ENCODE assay signal across 11 mouse cellular contexts in the genomic region with DNA sequence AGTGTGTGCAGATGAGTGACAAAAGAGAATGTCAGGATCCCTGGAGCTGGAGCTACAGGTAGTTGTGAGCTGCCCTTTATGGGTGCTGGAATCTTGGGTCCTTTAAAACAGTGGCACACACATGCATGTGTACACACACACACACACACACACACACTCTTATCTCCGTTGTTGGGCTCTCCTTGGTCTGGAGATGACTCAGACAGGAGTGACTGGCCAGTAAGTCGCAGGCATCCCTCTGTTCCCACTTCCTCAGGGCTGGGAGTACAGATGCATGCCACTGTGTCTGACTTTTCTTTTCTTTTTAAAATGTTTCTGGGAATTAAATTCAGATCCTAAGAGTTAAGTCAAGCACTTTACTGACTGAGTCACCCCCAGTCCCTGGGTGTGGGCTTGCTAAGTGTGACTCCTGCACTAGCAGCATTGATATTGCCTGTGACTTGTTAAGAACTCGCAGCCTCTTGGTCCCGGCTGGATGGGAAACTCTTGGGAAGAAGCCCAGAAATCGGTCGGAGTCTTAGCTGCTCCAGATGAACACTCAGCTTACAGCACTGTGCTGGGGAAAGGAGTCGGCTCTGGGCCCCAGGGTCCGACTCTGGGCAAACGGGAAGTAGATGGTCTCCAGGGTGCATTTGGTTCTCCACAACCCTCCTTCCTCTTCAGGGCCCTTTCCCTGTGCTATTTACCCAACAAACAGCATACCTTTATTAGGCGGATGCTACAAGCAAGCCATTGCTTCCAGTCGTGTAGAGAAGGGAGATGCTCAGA.
A peak's percentile ranks its signal among the peaks of the same experiment; 100 is the strongest.
DNase-seq lines count a peak whose midpoint lies in the region; ATAC-seq and TF ChIP-seq lines count a peak whose summit lies in the region.
"Had no signal": no experiment of that assay in that cellular context is flagged by ENCODE, and none has a peak within 500 bp of the region (broad histone marks: within the 10 kb centered on the region; RNA-seq: fewer than 3 reads in every experiment).

No protein-coding gene starts in this region.

- H3K79me2 ChIP-seq in MEL (ENCODE audit: control insufficient read depth, insufficient read depth, low read length, poor library complexity): no peaks in the 10 kb centered on the region

- H3K4me3 ChIP-seq in forebrain, embryonic 10.5 days: no peak overlapping the region
- no peak overlapping the region for H3K4me3 ChIP-seq in forebrain, postnatal 0 days (ENCODE audit: low read depth, low read length)
- no peak overlapping the region for H3K4me3 ChIP-seq in MEL (ENCODE audit: control insufficient read depth in 1 of 2, insufficient read depth in 1 of 2, low read depth in 2 of 2, low read length in 2 of 2)
- no peak overlapping the region for H3K4me3 ChIP-seq in liver, embryonic 11.5 days (ENCODE audit: low read depth, low read length)
- H3K4me3 ChIP-seq: embryonic facial prominence, embryonic 15.5 days; hindbrain, embryonic 15.5 days had no signal

- no peak overlapping the region for H3K4me2 ChIP-seq in forebrain, postnatal 0 days (ENCODE audit: low read depth)
- no peak overlapping the region for H3K4me2 ChIP-seq in liver, embryonic 11.5 days
- H3K4me2 ChIP-seq: hindbrain, embryonic 15.5 days had no signal

- H3K9me3 ChIP-seq in forebrain, embryonic 10.5 days: no peaks in the 10 kb centered on the region
- H3K9me3 ChIP-seq in forebrain, postnatal 0 days (ENCODE audit: low read length): no peaks in the 10 kb centered on the region
- no peaks in the 10 kb centered on the region for H3K9me3 ChIP-seq in MEL (replicated peaks; ENCODE audit: insufficient read depth, low read length)
- H3K9me3 ChIP-seq in liver, embryonic 11.5 days (ENCODE audit: control insufficient read depth, low read length): no peaks in the 10 kb centered on the region
- H3K9me3 ChIP-seq: embryonic facial prominence, embryonic 15.5 days; hindbrain, embryonic 15.5 days had no signal

- no peak for ATAC-seq in forebrain, postnatal 0 days
- ATAC-seq in megakaryocyte, adult 5-6 weeks (ENCODE audit: poor library complexity, severe bottlenecking): peak; percentile 78
- no peak for ATAC-seq in liver, embryonic 11.5 days (replicated peaks; ENCODE audit: low FRiP score)
- ATAC-seq: forebrain, embryonic 16.5 days had no signal

- H3K4me1 ChIP-seq in forebrain, embryonic 10.5 days: peaks cover 24% of the 10 kb centered on the region
- no peaks in the 10 kb centered on the region for H3K4me1 ChIP-seq in forebrain, postnatal 0 days (ENCODE audit: insufficient read depth)
- peaks cover 0 to 2% of the 10 kb centered on the region in 2 experiments; a peak in 1 of 4 replicates for H3K4me1 ChIP-seq in MEL (ENCODE audit: control insufficient read depth in 1 of 2, insufficient read depth in 2 of 2, low read length in 2 of 2)
- H3K4me1 ChIP-seq in liver, embryonic 11.5 days (replicated peaks; ENCODE audit: control insufficient read depth, insufficient read depth, low read length): no peaks in the 10 kb centered on the region

- H3K27ac ChIP-seq in forebrain, embryonic 10.5 days: 0 out of 2 replicates have a peak overlapping the region, but pooled peaks have one; percentile 40
- H3K27ac ChIP-seq in forebrain, postnatal 0 days (ENCODE audit: low read depth, low read length): no peak overlapping the region
- no peak overlapping the region for H3K27ac ChIP-seq in MEL (ENCODE audit: control insufficient read depth, low read depth, low read length)
- no peak overlapping the region for H3K27ac ChIP-seq in liver, embryonic 11.5 days (ENCODE audit: low read depth, low read length)
- H3K27ac ChIP-seq: embryonic facial prominence, embryonic 15.5 days; hindbrain, embryonic 15.5 days; liver, embryonic 14.5 days had no signal

- TF ChIP-seq RAD21 in MEL (IDR thresholded peaks at IDR 0.05; ENCODE audit: low read depth, low read length): no peak

- TF ChIP-seq EP300 in MEL (IDR thresholded peaks at IDR 0.05; ENCODE audit: low read depth in 1 of 2, low read length in 2 of 2): no peak

- TF ChIP-seq CTCF in forebrain, postnatal 0 days (IDR thresholded peaks at IDR 0.05; ENCODE audit: low read depth): no peak
- TF ChIP-seq CTCF in MEL (IDR thresholded peaks at IDR 0.05 in 2 of 3, conservative IDR thresholded peaks at IDR 0.05 in 1 of 3; ENCODE audit: control insufficient read depth in 1 of 3, insufficient read depth in 1 of 3, low read depth in 2 of 3, low read length in 3 of 3, poor library complexity in 1 of 3, severe bottlenecking in 1 of 3): no peak

- H3K9ac ChIP-seq in forebrain, postnatal 0 days: no peak overlapping the region
- no peak overlapping the region for H3K9ac ChIP-seq in MEL (ENCODE audit: control insufficient read depth, low read depth, low read length, poor library complexity, severe bottlenecking)
- H3K9ac ChIP-seq in liver, embryonic 11.5 days (ENCODE audit: low read depth, low read length): no peak overlapping the region
- H3K9ac ChIP-seq: embryonic facial prominence, embryonic 15.5 days; hindbrain, embryonic 15.5 days; liver, embryonic 14.5 days had no signal

- TF ChIP-seq POLR2A in MEL (IDR thresholded peaks at IDR 0.05; ENCODE audit: control insufficient read depth in 1 of 2, insufficient read depth in 1 of 2, low read depth in 1 of 2, low read length in 2 of 2, poor library complexity in 1 of 2): no peak

- no peak for DNase-seq in forebrain, embryonic 10.5 days (ENCODE audit: extremely low spot score, low spot score)
- no peak for DNase-seq in forebrain, postnatal 0 days
- peak; percentile 67 for DNase-seq in 3134 (ENCODE audit: extremely low read depth, insufficient read length, low spot score)
- peak; percentile 25 for DNase-seq in MEL (ENCODE audit: low read depth, low spot score)
- no peak for DNase-seq in testis, postnatal 14 days (ENCODE audit: low spot score)
- no peak for DNase-seq in liver, embryonic 11.5 days (ENCODE audit: low spot score)

- WGBS in forebrain, embryonic 10.5 days: 80% methylated on average over 11 of the region's 11 CpGs
- 56% methylated on average over 11 of the region's 11 CpGs for WGBS in forebrain, postnatal 0 days
- 65% methylated on average over 11 of the region's 11 CpGs for WGBS in liver, embryonic 11.5 days

- H3K36me3 ChIP-seq in forebrain, embryonic 10.5 days (replicated peaks): no peaks in the 10 kb centered on the region
- no peaks in the 10 kb centered on the region for H3K36me3 ChIP-seq in forebrain, postnatal 0 days (ENCODE audit: insufficient read depth)
- no peaks in the 10 kb centered on the region for H3K36me3 ChIP-seq in MEL (ENCODE audit: control insufficient read depth in 1 of 2, insufficient read depth in 2 of 2, low read length in 2 of 2)
- H3K36me3 ChIP-seq in liver, embryonic 11.5 days (ENCODE audit: control insufficient read depth, insufficient read depth, low read length): no peaks in the 10 kb centered on the region
- H3K36me3 ChIP-seq: embryonic facial prominence, embryonic 15.5 days; hindbrain, embryonic 15.5 days had no signal

- H3K27me3 ChIP-seq in forebrain, embryonic 10.5 days (ENCODE audit: poor library complexity, severe bottlenecking): peaks cover 6% of the 10 kb centered on the region; the same call in 1 of the 2 replicates
- no peaks in the 10 kb centered on the region for H3K27me3 ChIP-seq in forebrain, postnatal 0 days (ENCODE audit: insufficient read depth, low read length)
- H3K27me3 ChIP-seq in MEL (ENCODE audit: control insufficient read depth in 1 of 2, insufficient read depth in 2 of 2, low read length in 2 of 2): peaks cover 0 to 4% of the 10 kb centered on the region in 2 experiments; a peak in 2 of 4 replicates
- no peaks in the 10 kb centered on the region for H3K27me3 ChIP-seq in liver, embryonic 11.5 days (replicated peaks; ENCODE audit: control insufficient read depth, insufficient read depth, low read length)
- H3K27me3 ChIP-seq: embryonic facial prominence, embryonic 15.5 days; hindbrain, embryonic 15.5 days had no signal

TF ChIP-seq in MEL, 35 proteins besides CTCF, POLR2A, EP300 and RAD21:
- TF ChIP-seq MAX (IDR thresholded peaks at IDR 0.05; ENCODE audit: low read length) (no peak), E2F4 (IDR thresholded peaks at IDR 0.05; ENCODE audit: borderline replicate concordance, low read depth, low read length) (no peak), POLR2AphosphoS2 (IDR thresholded peaks at IDR 0.05; ENCODE audit: low read length) (no peak)

Comparison
In these comparisons a context has a peak if more than half of its experiments do, and no peak if none do; other contexts are left out.
1. DNase-seq: peak in 3134 (single experiment) and MEL (single experiment); none in forebrain, embryonic 10.5 days (single experiment), forebrain, postnatal 0 days (single experiment), testis, postnatal 14 days (single experiment) and liver, embryonic 11.5 days (single experiment).